Mouse (Mus musculus) liver, adult 2 months (tissue): ENCODE measurements around the gene Cacna1h. TPM values are rescaled to one million over a fixed set of nuclear protein-coding genes. Genes with fewer than 3 reads are reported as not detected.

Experiments
- DNase-seq: peaks from one replicate; pipeline ENCODE4 v3.0.0-alpha.2; 2011; ENCODE audit warnings: low read depth, low spot score; ENCODE audit errors: extremely low read depth
- H3K27ac ChIP-seq: fragments of 200-500 bp; replicated peaks from 2 replicates; pipeline ENCODE4 v1.5.1; 2012; ENCODE audit warnings: low read depth, mild to moderate bottlenecking, control low read depth, inconsistent platforms, low read length; ENCODE audit not compliant: insufficient read depth
- H3K27me3 ChIP-seq: fragments of 200-500 bp; 2 replicates; pipeline ENCODE4 v1.6.1; 2012; ENCODE audit warnings: mild to moderate bottlenecking, moderate library complexity, low read length, inconsistent platforms; ENCODE audit not compliant: control insufficient read depth, insufficient read depth
- H3K36me3 ChIP-seq: fragments of 200-500 bp; 2 replicates; pipeline ENCODE4 v1.6.1; 2012; ENCODE audit warnings: low read length, inconsistent platforms; ENCODE audit not compliant: control insufficient read depth, insufficient read depth
- H3K4me1 ChIP-seq: fragments of 200-500 bp; 2 replicates; pipeline ENCODE4 v1.6.1; 2011; ENCODE audit warnings: low read length; ENCODE audit not compliant: control insufficient read depth, insufficient read depth
- H3K4me3 ChIP-seq: fragments of 200-500 bp; 2 replicates; pipeline ENCODE4 v1.5.1; 2011; ENCODE audit warnings: low read depth, mild to moderate bottlenecking, control low read depth, low read length, moderate library complexity; ENCODE audit not compliant: insufficient read depth
- H3K79me2 ChIP-seq: fragments of 200-500 bp; 2 replicates; pipeline ENCODE4 v1.6.1; 2012; ENCODE audit warnings: inconsistent platforms, mild to moderate bottlenecking, low read length, moderate library complexity; ENCODE audit not compliant: control insufficient read depth, insufficient read depth
- H3K9ac ChIP-seq: fragments of 200-500 bp; 2 replicates; pipeline ENCODE4 v1.6.1; 2012; ENCODE audit warnings: low read depth, mild to moderate bottlenecking, control low read depth, inconsistent platforms, low read length
- CTCF ChIP-seq: fragments of 200-500 bp; IDR thresholded peaks from 2 replicates; pipeline ENCODE4 v1.5.1; 2011; ENCODE audit warnings: low read depth, low read length, control low read depth
- POLR2A ChIP-seq: fragments of 200-500 bp; IDR thresholded peaks from 2 replicates; pipeline ENCODE4 v1.6.1; 2011; ENCODE audit warnings: low read length, control low read depth; ENCODE audit not compliant: insufficient read depth; ENCODE audit errors: extremely low read depth
- WGBS: fragments of 180-500 bp; shearing (Covaris S2); methylation state at CpG from one replicate; pipeline ENCODE4 v1.1.7; 2018; 5-methylcytosine and 5-hydroxymethylcytosine counted together
- polyA plus RNA-seq: library from polyadenylated mRNA; depleted of rRNA; stranded (reverse); fragments of >200 nt; gene quantifications from 2 replicates; pipeline ENCODE4 v1.2.3, GENCODE M21; 2012
- total RNA-seq: library from RNA; depleted of rRNA; stranded (reverse); fragments of >200 nt; gene quantifications from 2 replicates; pipeline ENCODE4 v1.2.3, GENCODE M21; 2014

Cacna1h gene
- total and polyA plus RNA-seq, 2 experiments: 0.05 TPM; not detected in 1

DNA sequence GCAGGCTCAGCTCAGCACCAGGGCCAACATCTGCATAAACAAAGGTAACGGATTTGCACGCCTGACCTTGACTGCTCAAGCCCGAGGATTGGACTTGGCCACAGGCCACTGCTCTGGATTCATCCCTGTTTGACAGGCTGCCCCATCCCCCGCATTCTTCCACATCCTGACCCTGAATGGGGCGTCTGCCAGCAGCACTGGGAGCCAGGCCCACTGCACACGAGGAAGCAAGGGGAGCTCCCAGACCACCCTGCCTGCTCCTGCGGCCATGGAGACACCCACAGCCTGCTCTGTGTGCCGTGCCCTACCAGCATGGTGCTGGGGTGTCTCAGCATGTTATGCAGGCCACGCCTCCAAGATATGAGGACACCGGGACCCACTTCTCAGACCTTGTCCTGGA is 6.1 kb downstream of the Cacna1h start:
- no peaks in the 10 kb centered on the region for H3K36me3 ChIP-seq
- peaks cover under 1% of the 10 kb centered on the region; the same call in 1 of the 2 replicates for H3K27me3 ChIP-seq
- no peaks in the 10 kb centered on the region for H3K4me1 ChIP-seq
- no peak overlapping the region for H3K9ac ChIP-seq
- no peak overlapping the region for H3K4me3 ChIP-seq
- TF ChIP-seq CTCF (no peak), POLR2A (no peak)
- DNase-seq: no peak
- WGBS: 34% methylated on average over 10 of the region's 10 CpGs
- H3K27ac ChIP-seq: no peak overlapping the region
- H3K79me2 ChIP-seq: no peaks in the 10 kb centered on the region

DNA sequence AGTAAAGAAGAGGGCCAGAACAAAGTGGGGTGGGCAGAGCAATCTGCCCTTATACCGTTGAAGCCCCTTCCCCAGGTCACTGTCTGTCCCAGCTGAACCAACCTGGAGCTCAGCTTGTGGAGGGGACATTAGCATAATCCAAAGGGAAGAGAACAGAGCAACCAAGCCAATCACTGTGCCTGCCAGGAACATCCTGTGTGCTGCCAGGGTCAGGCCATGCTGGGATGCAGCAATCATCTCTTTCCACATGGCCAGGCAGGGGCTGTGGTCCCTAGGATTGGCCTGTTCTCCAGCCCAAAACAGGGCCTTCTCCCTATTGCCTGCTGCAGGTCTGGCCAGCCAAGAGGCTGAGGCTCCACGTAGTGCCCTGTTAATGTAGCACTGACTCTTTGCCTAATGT is 7.6 kb downstream of the Cacna1h start:
- TF ChIP-seq CTCF (no peak), POLR2A (no peak)
- no peaks in the 10 kb centered on the region for H3K4me1 ChIP-seq
- no peaks in the 10 kb centered on the region for H3K36me3 ChIP-seq
- no peak overlapping the region for H3K27ac ChIP-seq
- H3K27me3 ChIP-seq: no peaks in the 10 kb centered on the region
- no peaks in the 10 kb centered on the region for H3K79me2 ChIP-seq
- H3K9ac ChIP-seq: no peak overlapping the region
- 66% methylated on average over 2 of the region's 2 CpGs for WGBS
- no peak overlapping the region for H3K4me3 ChIP-seq
- DNase-seq: no peak

DNA sequence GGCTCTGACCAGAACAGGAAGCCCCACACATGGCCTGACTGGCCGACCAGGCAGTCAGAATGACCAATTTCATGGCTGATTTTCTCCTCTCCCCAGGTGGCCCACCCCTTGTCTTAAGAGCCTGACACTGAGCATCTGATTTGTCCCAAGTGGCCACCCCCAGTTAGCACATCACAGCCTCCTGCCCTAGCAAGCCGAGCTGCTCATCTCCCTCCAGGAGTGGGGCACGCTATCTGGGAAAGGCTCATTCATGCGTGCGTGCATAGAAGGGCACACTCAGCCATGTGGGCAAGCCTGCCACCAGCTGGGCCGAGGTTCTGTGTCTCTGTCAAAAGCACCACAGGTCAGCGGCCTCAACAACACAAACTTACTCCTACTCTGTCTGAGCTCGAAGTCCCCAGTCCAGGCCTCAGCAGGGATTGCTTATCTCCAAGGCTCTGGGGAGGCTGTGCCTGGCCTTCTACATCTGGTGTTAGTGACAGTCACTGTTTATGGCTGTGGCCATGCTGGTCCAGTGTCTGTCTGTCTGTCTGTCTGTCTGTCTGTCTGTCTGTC is 9.0 kb downstream of the Cacna1h start:
- TF ChIP-seq CTCF (no peak), POLR2A (no peak)
- Histone ChIP-seq H3K27me3 (no peaks in the 10 kb centered on the region), H3K9ac (no peak overlapping the region), H3K79me2 (no peaks in the 10 kb centered on the region), H3K4me1 (no peaks in the 10 kb centered on the region), H3K4me3 (no peak overlapping the region), H3K27ac (no peak overlapping the region), H3K36me3 (no peaks in the 10 kb centered on the region)
- 77% methylated on average over 8 of the region's 8 CpGs for WGBS
- DNase-seq: no peak

DNA sequence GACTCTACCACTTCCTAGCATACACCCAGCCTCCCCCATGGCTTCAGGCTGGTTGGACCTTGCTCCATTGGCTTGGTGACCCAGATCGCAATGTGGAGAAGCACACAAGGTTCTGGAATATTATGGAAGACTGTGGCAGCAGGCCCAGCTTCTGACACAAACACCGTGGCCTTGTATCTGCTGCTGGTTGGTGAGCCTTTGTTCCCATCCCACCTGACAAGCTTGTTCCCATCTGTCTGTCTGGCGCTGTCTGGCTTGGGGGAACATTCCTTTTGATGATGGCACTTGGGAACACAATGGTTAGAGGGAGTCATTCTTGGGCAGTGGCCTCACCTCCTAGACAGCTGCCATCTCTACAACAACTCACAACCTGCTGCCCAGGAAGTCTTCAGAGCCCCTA is 12.6 kb downstream of the Cacna1h start:
- 68% methylated on average over 3 of the region's 3 CpGs for WGBS
- no peak for TF ChIP-seq CTCF
- TF ChIP-seq POLR2A: no peak

DNA sequence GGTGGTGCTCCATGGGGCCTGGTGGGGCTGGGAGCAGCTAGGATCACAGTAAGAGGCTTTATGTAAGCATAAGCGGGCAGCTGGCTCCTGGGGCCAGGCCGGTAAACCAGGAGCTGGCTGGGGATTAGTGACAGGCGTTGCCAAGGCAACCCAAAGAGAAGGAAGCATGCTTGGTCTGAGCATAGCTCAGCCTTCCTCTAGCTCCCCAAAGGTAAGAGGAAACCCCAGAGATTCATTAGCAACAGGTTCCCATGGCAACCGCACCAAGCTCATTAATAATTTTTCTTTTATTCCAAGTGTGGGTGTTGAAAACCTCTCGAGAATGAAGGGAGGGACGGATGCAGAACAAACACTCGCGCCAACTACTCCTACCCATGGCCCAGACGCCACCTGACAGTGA is 14.7 kb downstream of the Cacna1h start:
- H3K36me3 ChIP-seq: no peaks in the 10 kb centered on the region
- H3K9ac ChIP-seq: no peak overlapping the region
- no peaks in the 10 kb centered on the region for H3K4me1 ChIP-seq
- no peaks in the 10 kb centered on the region for H3K27me3 ChIP-seq
- no peak overlapping the region for H3K4me3 ChIP-seq
- no peak overlapping the region for H3K27ac ChIP-seq
- DNase-seq: no peak
- 77% methylated on average over 9 of the region's 9 CpGs for WGBS
- TF ChIP-seq CTCF: no peak
- TF ChIP-seq POLR2A: no peak
- H3K79me2 ChIP-seq: no peaks in the 10 kb centered on the region

More for the DNA sequence above, 12.6 kb downstream of the Cacna1h start:
- Histone ChIP-seq H3K36me3 (no peaks in the 10 kb centered on the region), H3K27me3 (no peaks in the 10 kb centered on the region), H3K4me3 (no peak overlapping the region), H3K79me2 (no peaks in the 10 kb centered on the region), H3K27ac (no peak overlapping the region), H3K9ac (no peak overlapping the region), H3K4me1 (no peaks in the 10 kb centered on the region)
- DNase-seq: no peak

DNA sequence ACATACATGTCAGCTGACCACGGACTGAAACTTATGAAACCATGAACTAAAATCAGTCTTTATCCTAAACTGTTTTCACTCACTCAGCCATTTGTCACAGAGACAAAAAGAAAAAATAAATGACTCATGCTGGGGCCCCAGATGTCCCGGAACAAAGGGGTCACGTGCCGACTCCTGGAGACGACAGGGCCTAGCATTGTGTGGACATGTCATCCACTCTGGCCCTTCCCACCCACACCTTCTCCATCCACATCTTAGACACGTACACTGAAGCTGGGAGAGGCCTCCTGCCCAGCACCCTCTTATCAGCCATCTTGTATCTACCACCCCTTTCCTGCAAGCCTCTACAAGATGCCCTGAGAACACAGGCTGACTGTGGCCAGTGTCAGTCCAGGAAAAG is 15.6 kb downstream of the Cacna1h start:
- no peaks in the 10 kb centered on the region for H3K36me3 ChIP-seq
- H3K9ac ChIP-seq: no peak overlapping the region
- WGBS: 82% methylated on average over 6 of the region's 6 CpGs
- no peak overlapping the region for H3K27ac ChIP-seq
- H3K4me1 ChIP-seq: no peaks in the 10 kb centered on the region
- H3K4me3 ChIP-seq: no peak overlapping the region
- no peaks in the 10 kb centered on the region for H3K79me2 ChIP-seq
- H3K27me3 ChIP-seq: no peaks in the 10 kb centered on the region
- DNase-seq: no peak
- TF ChIP-seq CTCF: no peak
- no peak for TF ChIP-seq POLR2A
